Mouse (Mus musculus): ENCODE measurements around the gene Ldlrap1.

The Ldlrap1 gene

GRCm38 (mm10) chr4:134751682-134752380 is 16.0 kb downstream of the Ldlrap1 start:
- DNase-seq (ENCODE audit: low spot score in 2 of 2): no peak

- DNase-seq (ENCODE audit: low spot score in 2 of 2): no peak
These were observed 17.0 kb downstream of the Ldlrap1 start for GRCm38 (mm10) chr4:134750825-134751224.

GRCm38 (mm10) chr4:134750263-134750662 is 17.6 kb downstream of the Ldlrap1 start:
- no peak for DNase-seq (ENCODE audit: low spot score in 2 of 2)

- no peak for DNase-seq (ENCODE audit: low spot score in 2 of 2)
These were observed 18.4 kb downstream of the Ldlrap1 start for GRCm38 (mm10) chr4:134749301-134750030.

GRCm38 (mm10) chr4:134745900-134746661 is 21.7 kb downstream of the Ldlrap1 start:
- peak; percentile 78 to 86 for DNase-seq (ENCODE audit: low spot score in 2 of 2)

- no peak for DNase-seq (ENCODE audit: low spot score in 2 of 2)
These were observed 23.8 kb downstream of the Ldlrap1 start for GRCm38 (mm10) chr4:134743881-134744633.

GRCm38 (mm10) chr4:134741949-134742348 is 25.9 kb downstream of the Ldlrap1 start:
- no peak for DNase-seq (ENCODE audit: low spot score in 2 of 2)

- DNase-seq (ENCODE audit: low spot score in 2 of 2): no peak
These were observed 27.6 kb downstream of the Ldlrap1 start for GRCm38 (mm10) chr4:134740186-134740585.

GRCm38 (mm10) chr4:134739530-134739929 is 28.3 kb downstream of the Ldlrap1 start:
- no peak for DNase-seq (ENCODE audit: low spot score in 2 of 2)

- DNase-seq (ENCODE audit: low spot score in 2 of 2): no peak
These were observed 30.4 kb downstream of the Ldlrap1 start for GRCm38 (mm10) chr4:134737365-134737910.

- peak; percentile 30 to 69 for DNase-seq (ENCODE audit: low spot score in 2 of 2)
These were observed 31.7 kb downstream of the Ldlrap1 start for GRCm38 (mm10) chr4:134736147-134736546.

GRCm38 (mm10) chr4:134734629-134735081 is 33.2 kb downstream of the Ldlrap1 start:
- no peak for DNase-seq (ENCODE audit: low spot score in 2 of 2)

- no peak for DNase-seq (ENCODE audit: low spot score in 2 of 2)
These were observed 33.7 kb downstream of the Ldlrap1 start for GRCm38 (mm10) chr4:134734038-134734628.

- DNase-seq (ENCODE audit: low spot score in 2 of 2): no peak
These were observed 34.5 kb downstream of the Ldlrap1 start for GRCm38 (mm10) chr4:134733371-134733770.

- DNase-seq (ENCODE audit: low spot score in 2 of 2): no peak
These were observed 37.7 kb downstream of the Ldlrap1 start for GRCm38 (mm10) chr4:134730106-134730505.

GRCm38 (mm10) chr4:134725735-134726345 is 42.0 kb downstream of the Ldlrap1 start:
- DNase-seq (ENCODE audit: low spot score in 2 of 2): no peak

GRCm38 (mm10) chr4:134724974-134725373 is 42.9 kb downstream of the Ldlrap1 start:
- no peak for DNase-seq (ENCODE audit: low spot score in 2 of 2)

- no peak for DNase-seq (ENCODE audit: low spot score in 2 of 2)
These were observed 44.6 kb downstream of the Ldlrap1 start for GRCm38 (mm10) chr4:134723251-134723650.

- no peak for DNase-seq (ENCODE audit: low spot score in 2 of 2)
These were observed 46.7 kb downstream of the Ldlrap1 start for GRCm38 (mm10) chr4:134721076-134721475.

- DNase-seq (ENCODE audit: low spot score in 2 of 2): no peak
These were observed 47.5 kb downstream of the Ldlrap1 start for GRCm38 (mm10) chr4:134720371-134720770.
